Mouse (Mus musculus) c-Kit-negative CD71-positive TER-119-positive erythroid progenitor cells, embryonic 14.5 days (primary cell): ENCODE measurements at regions not wholly inside any gene's neighbourhood (a gene's known extent, or its start where the extent isn't known, plus 50 kb on each side); places are given as distances from the start of the nearest gene placed in this dataset.
"Not testable (repeated sequence)": the region's sequence is repeated elsewhere in the genome, so short reads cannot be mapped to it uniquely, and the experiment has no call there.

Experiments
- DNase-seq: peaks from one replicate; pipeline ENCODE4 v3.0.0-alpha.2; 2013; ENCODE audit warnings: low read depth, low spot score

- no peak for DNase-seq
Measured at GRCm38 (mm10) chr15:42073486-42073885, 1939.3 kb downstream of the 9330182O14Rik start.

- DNase-seq: no peak
Measured at GRCm38 (mm10) chr15:42082436-42082835, 1948.3 kb downstream of the 9330182O14Rik start.

- no peak for DNase-seq
Measured at GRCm38 (mm10) chr15:42100730-42101129, 1966.6 kb downstream of the 9330182O14Rik start.

- no peak for DNase-seq
Measured at GRCm38 (mm10) chr15:42104816-42105215, 1970.7 kb downstream of the 9330182O14Rik start.

- no peak for DNase-seq
Measured at GRCm38 (mm10) chr15:42107106-42107505, 1972.9 kb downstream of the 9330182O14Rik start.

- no peak for DNase-seq
Measured at GRCm38 (mm10) chr15:42111811-42112210, 1977.6 kb downstream of the 9330182O14Rik start.

- DNase-seq: no peak
Measured at GRCm38 (mm10) chr15:42127471-42127870, 1993.3 kb downstream of the 9330182O14Rik start.

- DNase-seq: no peak
Measured at GRCm38 (mm10) chr15:42128976-42129375, 1994.8 kb downstream of the 9330182O14Rik start.

GRCm38 (mm10) chr15:42166546-42166945 is 2032.4 kb downstream of the 9330182O14Rik start:
- DNase-seq: no peak

- DNase-seq: not testable (repeated sequence)
Measured at GRCm38 (mm10) chr15:42177766-42178165, 2043.6 kb downstream of the 9330182O14Rik start.

GRCm38 (mm10) chr15:42207187-42207846 is 2073.2 kb downstream of the 9330182O14Rik start:
- DNase-seq: no peak

- DNase-seq: no peak
Measured at GRCm38 (mm10) chr15:42219496-42219895, 2085.3 kb downstream of the 9330182O14Rik start.

- no peak for DNase-seq
Measured at GRCm38 (mm10) chr15:42220005-42220404, 2085.8 kb downstream of the 9330182O14Rik start.

GRCm38 (mm10) chr15:42225006-42225405 is 2090.8 kb downstream of the 9330182O14Rik start:
- DNase-seq: no peak

- no peak for DNase-seq
Measured at GRCm38 (mm10) chr15:42231692-42232091, 2097.5 kb downstream of the 9330182O14Rik start.

GRCm38 (mm10) chr15:42246812-42247211 is 2112.6 kb downstream of the 9330182O14Rik start:
- DNase-seq: no peak

- no peak for DNase-seq
Measured at GRCm38 (mm10) chr15:42252730-42253330, 2118.7 kb downstream of the 9330182O14Rik start.

GRCm38 (mm10) chr15:42256343-42256742 is 2122.2 kb downstream of the 9330182O14Rik start:
- DNase-seq: no peak

- no peak for DNase-seq
Measured at GRCm38 (mm10) chr15:42275117-42275516, 2141.0 kb downstream of the 9330182O14Rik start.

- no peak for DNase-seq
Measured at GRCm38 (mm10) chr15:42277247-42277646, 2143.1 kb downstream of the 9330182O14Rik start.

GRCm38 (mm10) chr15:42280810-42281209 is 2146.6 kb downstream of the 9330182O14Rik start:
- DNase-seq: no peak

GRCm38 (mm10) chr15:42296406-42296805 is 2162.2 kb downstream of the 9330182O14Rik start:
- no peak for DNase-seq

GRCm38 (mm10) chr15:42297430-42297829 is 2163.3 kb downstream of the 9330182O14Rik start:
- DNase-seq: no peak
